Mouse (Mus musculus) stomach, postnatal 0 days (tissue): ENCODE measurements at regions not wholly inside any gene's neighbourhood (a gene's known extent, or its start where the extent isn't known, plus 50 kb on each side); places are given as distances from the start of the nearest gene placed in this dataset.

ENCODE experiments used
- CTCF ChIP-seq: IDR thresholded peaks from 2 replicates; pipeline ENCODE4 v1.5.1; 2016; ENCODE audit warnings: antibody characterized with exemption, low read depth, mild to moderate bottlenecking, moderate library complexity
- EP300 ChIP-seq: optimal IDR thresholded peaks from 2 replicates; pipeline ENCODE3; 2016; ENCODE audit warnings: antibody characterized with exemption

DNA sequence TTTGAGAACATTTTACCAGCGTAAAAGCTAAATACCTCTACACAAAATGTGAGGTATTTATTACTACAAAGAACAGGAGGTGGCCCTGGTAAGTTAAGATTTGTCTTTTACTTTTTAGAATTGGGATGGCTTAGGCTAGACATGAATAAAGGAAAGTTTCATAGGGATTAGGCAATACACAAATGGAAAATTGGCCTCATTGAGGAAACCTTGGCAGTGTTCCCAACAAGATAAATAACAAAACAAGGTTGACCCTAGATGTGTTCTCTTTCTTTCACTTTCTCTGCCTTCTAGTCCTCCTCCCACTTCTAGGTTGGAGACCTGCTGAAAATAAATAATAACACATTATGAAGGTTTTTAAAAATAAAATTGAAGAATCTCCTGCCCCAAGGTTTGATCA lies 64.3 kb upstream of the Lrrc4c start:
- TF ChIP-seq CTCF: no peak
- no peak for TF ChIP-seq EP300
